Comparison of ENCODE assay signal across 8 mouse cellular contexts in the genomic region with DNA sequence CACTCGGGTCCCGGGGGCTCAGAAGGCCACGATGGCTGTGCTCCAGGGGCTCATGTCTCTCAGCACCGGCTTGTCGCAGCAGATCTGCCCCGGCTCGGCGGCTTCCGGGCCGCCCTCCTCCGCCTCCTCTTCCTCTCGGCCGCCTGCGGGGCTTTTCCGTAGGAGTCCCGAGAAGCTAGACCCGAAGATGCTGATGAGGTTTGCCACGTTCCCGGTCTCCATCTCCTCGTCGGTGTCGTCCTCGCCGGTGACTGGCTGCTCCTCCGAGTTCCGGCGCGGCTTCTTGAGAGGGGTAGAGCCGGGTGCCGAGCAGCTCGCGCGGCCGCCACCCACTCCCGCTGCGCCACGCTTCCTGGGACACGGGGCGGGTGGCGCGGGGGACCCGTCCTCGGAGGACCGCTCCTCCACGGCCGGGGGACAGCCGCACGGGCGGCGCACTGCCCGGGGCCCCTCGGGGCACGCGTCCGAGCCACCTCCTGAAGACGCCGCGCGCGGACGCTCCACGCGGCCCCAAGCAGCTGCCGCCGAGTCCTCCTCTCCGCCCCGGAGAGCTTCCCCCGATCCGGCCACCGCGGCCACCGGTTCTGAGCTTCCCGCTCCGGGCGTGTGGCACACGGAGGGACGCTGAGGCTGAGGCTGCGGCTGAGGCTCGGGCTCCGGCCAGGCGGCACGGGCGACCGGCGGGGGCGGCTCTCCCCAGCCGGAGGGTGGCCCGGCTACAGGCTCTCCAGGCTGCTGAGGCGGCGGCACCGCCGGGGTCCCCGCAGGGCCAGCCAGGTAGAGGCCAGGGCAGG. TPM values are rescaled to one million over a fixed set of nuclear protein-coding genes. Genes with fewer than 3 reads are reported as not detected.
DNase-seq lines count a peak whose midpoint lies in the region; ATAC-seq and TF ChIP-seq lines count a peak whose summit lies in the region.

No protein-coding gene starts in this region.

- H3K4me3 ChIP-seq in heart, embryonic 11.5 days (ENCODE audit: low read depth, low read length): peak overlapping the region; percentile 100
- H3K4me3 ChIP-seq in kidney, embryonic 15.5 days (replicated peaks): peak overlapping the region; percentile 72
- peak overlapping the region; percentile 98 for H3K4me3 ChIP-seq in liver, postnatal 0 days (ENCODE audit: low read depth, low read length)
- H3K4me3 ChIP-seq in neural tube, embryonic 15.5 days (replicated peaks): peak overlapping the region; percentile 80

- H3K4me1 ChIP-seq in heart, embryonic 11.5 days (ENCODE audit: control insufficient read depth, insufficient read depth, low read length): peaks cover 19% of the 10 kb centered on the region
- H3K4me1 ChIP-seq in kidney, embryonic 15.5 days: peaks cover 37% of the 10 kb centered on the region
- peaks cover 20% of the 10 kb centered on the region for H3K4me1 ChIP-seq in liver, postnatal 0 days (ENCODE audit: insufficient read depth)
- H3K4me1 ChIP-seq in neural tube, embryonic 15.5 days: peaks cover 22% of the 10 kb centered on the region

- TF ChIP-seq CTCF in liver, postnatal 0 days (IDR thresholded peaks at IDR 0.05; ENCODE audit: low read depth): no peak

- H3K27ac ChIP-seq in heart, embryonic 11.5 days (ENCODE audit: low read depth, low read length): peak overlapping the region; percentile 90
- H3K27ac ChIP-seq in kidney, embryonic 15.5 days: peak overlapping the region; percentile 89
- H3K27ac ChIP-seq in liver, postnatal 0 days (ENCODE audit: low read depth): peak overlapping the region; percentile 85
- peak overlapping the region; percentile 89 for H3K27ac ChIP-seq in neural tube, embryonic 15.5 days (replicated peaks)

- peak overlapping the region; percentile 85 for H3K4me2 ChIP-seq in heart, embryonic 11.5 days
- H3K4me2 ChIP-seq in kidney, embryonic 15.5 days: peak overlapping the region; percentile 67
- H3K4me2 ChIP-seq in liver, postnatal 0 days (ENCODE audit: low read depth, low read length): peak overlapping the region; percentile 86
- peak overlapping the region; percentile 83 for H3K4me2 ChIP-seq in neural tube, embryonic 15.5 days

- TF ChIP-seq EP300 in liver, postnatal 0 days (IDR thresholded peaks at IDR 0.05; ENCODE audit: low read depth): no peak

- peak overlapping the region; percentile 99 for H3K9ac ChIP-seq in heart, embryonic 11.5 days (ENCODE audit: low read depth, low read length)
- peak overlapping the region; percentile 91 for H3K9ac ChIP-seq in kidney, embryonic 15.5 days
- peak overlapping the region; percentile 95 for H3K9ac ChIP-seq in liver, postnatal 0 days (replicated peaks)
- H3K9ac ChIP-seq in neural tube, embryonic 15.5 days (replicated peaks): peak overlapping the region; percentile 94

- WGBS in heart, embryonic 11.5 days (ENCODE audit: insufficient replicate concordance): under 1% methylated on average over 79 of the region's 93 CpGs
- under 1% methylated on average over 87 of the region's 93 CpGs for WGBS in kidney, embryonic 15.5 days
- under 1% methylated on average over 59 of the region's 93 CpGs for WGBS in liver, postnatal 0 days (ENCODE audit: insufficient replicate concordance)
- whole genome bisulfite sequencing in neural tube, embryonic 15.5 days: under 1% methylated on average over 92 of the region's 93 CpGs

- H3K36me3 ChIP-seq in heart, embryonic 11.5 days (ENCODE audit: control insufficient read depth, insufficient read depth, low read length): no peaks in the 10 kb centered on the region
- peaks cover 15% of the 10 kb centered on the region for H3K36me3 ChIP-seq in kidney, embryonic 15.5 days
- 0 out of 2 replicates have a peak, but pooled peaks cover 3% of the 10 kb centered on the region for H3K36me3 ChIP-seq in liver, postnatal 0 days (replicated peaks; ENCODE audit: insufficient read depth, low read length)
- no peaks in the 10 kb centered on the region for H3K36me3 ChIP-seq in neural tube, embryonic 15.5 days

- ATAC-seq in heart, embryonic 11.5 days (replicated peaks; ENCODE audit: insufficient number of reproducible peaks, low FRiP score, low TSS enrichment): peak; percentile 41
- peak; percentile 77 for ATAC-seq in kidney, embryonic 15.5 days (replicated peaks; ENCODE audit: low FRiP score)
- ATAC-seq in liver, postnatal 0 days: peak; percentile 61
- peak; percentile 76 for ATAC-seq in neural tube, embryonic 15.5 days (ENCODE audit: low FRiP score)

- H3K27me3 ChIP-seq in heart, embryonic 11.5 days (ENCODE audit: control insufficient read depth, insufficient read depth, low read length): no peaks in the 10 kb centered on the region
- H3K27me3 ChIP-seq in kidney, embryonic 15.5 days: no peaks in the 10 kb centered on the region
- H3K27me3 ChIP-seq in liver, postnatal 0 days (ENCODE audit: insufficient read depth, low read length): no peaks in the 10 kb centered on the region
- no peaks in the 10 kb centered on the region for H3K27me3 ChIP-seq in neural tube, embryonic 15.5 days (replicated peaks)

- DNase-seq in CD4-positive helper T cell, adult 2 months (ENCODE audit: low read depth, low spot score): peak; percentile 79
- peak; percentile 72 to 92 for DNase-seq in adrenal gland, adult (ENCODE audit: inconsistent age in 2 of 2, low spot score in 1 of 2)
- peak; percentile 69 for DNase-seq in embryo, embryonic 9.5 days (ENCODE audit: extremely low spot score)
- DNase-seq in liver, postnatal 0 days: peak; percentile 72
- peak; percentile 79 for DNase-seq in thymus, postnatal 0 days (ENCODE audit: low spot score)

- H3K9me3 ChIP-seq in heart, embryonic 11.5 days (replicated peaks; ENCODE audit: control insufficient read depth, low read length): no peaks in the 10 kb centered on the region
- H3K9me3 ChIP-seq in kidney, embryonic 15.5 days (replicated peaks): no peaks in the 10 kb centered on the region
- no peaks in the 10 kb centered on the region for H3K9me3 ChIP-seq in liver, postnatal 0 days (ENCODE audit: low read length)
- H3K9me3 ChIP-seq in neural tube, embryonic 15.5 days (replicated peaks): no peaks in the 10 kb centered on the region

RNA-seq across cellular contexts. Expression of a gene that starts 0.8 kb away (rescaled TPM):
- 7.3 and 7.7 TPM in 2 replicates for polyA plus RNA-seq in heart, embryonic 11.5 days (2014; fragmentation: Nextera tagmentation; extraction: Ambion mirVana)
- polyA plus RNA-seq in kidney, embryonic 15.5 days (2015; fragmentation: Nextera tagmentation; extraction: Ambion mirVana): 7.5 and 7.6 TPM in 2 replicates
- 1.5 and 3.2 TPM in 2 replicates for polyA plus RNA-seq in liver, postnatal 0 days (2015; fragmentation: Nextera tagmentation; extraction: Ambion mirVana)
- 3.9 and 4.8 TPM in 2 replicates for polyA plus RNA-seq in neural tube, embryonic 15.5 days (2015; fragmentation: Nextera tagmentation; extraction: Ambion mirVana)
- 6.4 and 10.8 TPM in 2 replicates for polyA plus RNA-seq in thymus, postnatal 0 days (2015; fragmentation: Nextera tagmentation; extraction: Ambion mirVana)

RNA-seq across cellular contexts. Expression of a gene that starts 47.9 kb away (rescaled TPM):
- polyA plus RNA-seq in heart, embryonic 11.5 days (2014; fragmentation: Nextera tagmentation; extraction: Ambion mirVana): 2.3 and 3.8 TPM in 2 replicates
- 5.7 and 6.3 TPM in 2 replicates for polyA plus RNA-seq in kidney, embryonic 15.5 days (2015; fragmentation: Nextera tagmentation; extraction: Ambion mirVana)
- polyA plus RNA-seq in liver, postnatal 0 days (2015; fragmentation: Nextera tagmentation; extraction: Ambion mirVana): 0.78 and 0.92 TPM in 2 replicates
- 1.6 and 3.0 TPM in 2 replicates for polyA plus RNA-seq in neural tube, embryonic 15.5 days (2015; fragmentation: Nextera tagmentation; extraction: Ambion mirVana)
- 31.1 and 34.0 TPM in 2 replicates for polyA plus RNA-seq in thymus, postnatal 0 days (2015; fragmentation: Nextera tagmentation; extraction: Ambion mirVana)

RNA-seq across cellular contexts. Expression of a gene that starts 59.8 kb away (rescaled TPM):
- 62.1 and 62.8 TPM in 2 replicates for polyA plus RNA-seq in heart, embryonic 11.5 days (2014; fragmentation: Nextera tagmentation; extraction: Ambion mirVana)
- 65.5 and 82.4 TPM in 2 replicates for polyA plus RNA-seq in kidney, embryonic 15.5 days (2015; fragmentation: Nextera tagmentation; extraction: Ambion mirVana)
- polyA plus RNA-seq in liver, postnatal 0 days (2015; fragmentation: Nextera tagmentation; extraction: Ambion mirVana): 6.0 and 8.5 TPM in 2 replicates
- polyA plus RNA-seq in neural tube, embryonic 15.5 days (2015; fragmentation: Nextera tagmentation; extraction: Ambion mirVana): 92.6 and 102 TPM in 2 replicates
- 120 and 150 TPM in 2 replicates for polyA plus RNA-seq in thymus, postnatal 0 days (2015; fragmentation: Nextera tagmentation; extraction: Ambion mirVana)

Comparison
In these comparisons a context has a peak if more than half of its experiments do, and no peak if none do; other contexts are left out.
1. Peak in every context shown above with its lines: DNase-seq, ATAC-seq, H3K4me3 ChIP-seq and H3K27ac ChIP-seq.